Mouse (Mus musculus) neutrophil, adult 65 days (primary cell): Measurements from ENCODE around the gene Fbxo47. TPM values are rescaled to one million over a fixed set of nuclear protein-coding genes. Genes with fewer than 3 reads are reported as not detected.

ENCODE experiments used
- total RNA-seq: library from RNA; stranded (reverse); gene quantifications from 2 replicates; pipeline ENCODE4 v1.2.4, GENCODE M21; 2023

Gene Fbxo47
- total RNA-seq: 0.44 TPM in 1 of 2 replicates, not detected in the other

DNA sequence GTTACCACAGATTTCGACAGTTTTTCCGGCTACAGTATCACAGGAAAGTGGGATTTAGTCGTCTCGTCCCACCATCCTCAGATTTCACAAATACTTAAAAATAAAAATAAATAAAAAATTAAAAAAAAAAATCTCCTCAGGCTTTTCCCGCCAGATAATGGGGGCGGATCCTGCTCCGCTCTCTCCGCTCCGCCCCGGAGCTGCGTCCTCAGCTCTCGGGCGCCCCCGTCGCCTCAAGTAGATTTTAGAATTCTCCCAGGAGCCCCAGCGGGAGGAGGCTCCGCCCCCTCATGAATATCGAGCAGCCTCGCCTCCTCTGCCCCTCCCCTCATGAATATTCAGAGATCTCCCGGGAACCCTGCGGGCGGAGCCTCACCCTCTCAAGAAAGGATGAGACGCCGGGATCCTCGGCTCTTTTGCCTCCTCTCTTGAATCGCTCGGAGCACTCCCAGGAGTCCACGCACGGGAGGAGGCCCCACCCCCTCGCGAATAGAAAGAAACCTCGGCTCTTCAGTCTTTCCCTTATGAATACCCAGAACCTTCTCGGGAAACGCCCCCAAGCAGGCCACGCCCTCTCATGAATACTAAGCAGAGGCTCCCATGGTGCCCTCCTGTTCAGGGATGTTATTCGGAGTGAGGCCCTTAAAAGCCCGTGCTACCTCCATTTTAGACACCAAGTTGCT is at the start of gene Fbxo47:
TSS of gene Fbxo47 (minus strand) at position 237 of the 683 bp plus-strand sequence.

DNA sequence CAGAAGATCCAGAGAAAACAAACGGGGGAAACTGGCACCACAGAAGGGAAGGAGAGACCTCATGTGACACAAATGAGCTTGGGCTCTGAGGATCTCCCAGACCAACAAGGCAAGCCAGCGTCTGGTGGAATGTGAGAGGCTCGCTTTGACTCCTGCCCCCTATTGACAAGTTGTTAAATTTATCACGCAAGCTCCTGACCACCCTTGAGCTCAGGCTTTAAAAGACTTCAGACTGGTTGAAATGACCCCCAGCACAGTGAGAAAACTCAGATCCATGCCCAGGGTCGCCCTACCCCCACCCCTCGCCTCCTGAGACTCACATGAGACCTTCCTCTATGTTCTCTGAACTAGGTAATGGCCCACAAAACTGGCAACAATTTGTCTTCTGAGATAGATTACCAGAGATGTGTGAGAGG is 43.4 kb downstream of the Fbxo47 start, which contains the start of gene B230217C12Rik:
TSS of gene B230217C12Rik (plus strand) at position 242 of the 416 bp plus-strand sequence.

Other genes starting within 250 kb of the Fbxo47 start
- 6.6 and 9.1 TPM in 2 replicates for gene Mllt6, start 220.7 kb downstream of the Fbxo47 start, total RNA-seq
- 5.6 and 7.7 TPM in 2 replicates for gene Cisd3, start 198.3 kb downstream of the Fbxo47 start, total RNA-seq
- gene Pcgf2, start 183.7 kb downstream of the Fbxo47 start, total RNA-seq: 0.77 and 1.0 TPM in 2 replicates
- 94.9 and 106 TPM in 2 replicates for gene Psmb3, start 180.8 kb downstream of the Fbxo47 start, total RNA-seq
- 21.9 and 24.1 TPM in 2 replicates for gene Pip4k2b, start 139.4 kb downstream of the Fbxo47 start, total RNA-seq
- gene Cwc25, start 117.6 kb downstream of the Fbxo47 start, total RNA-seq: 60.7 and 93.3 TPM in 2 replicates
- gene 1700001P01Rik, start 108.2 kb downstream of the Fbxo47 start, total RNA-seq: not detected in 2 replicates
- gene Rpl23, start 101.7 kb downstream of the Fbxo47 start, total RNA-seq: 395 and 426 TPM in 2 replicates
- 424 and 430 TPM in 2 replicates for gene Lasp1, start 85.2 kb downstream of the Fbxo47 start, total RNA-seq
- 0.69 and 0.91 TPM in 2 replicates for gene B230217C12Rik, start 43.4 kb downstream of the Fbxo47 start, total RNA-seq
- gene Plxdc1, start 102.3 kb upstream of the Fbxo47 start, total RNA-seq: 5.1 and 5.4 TPM in 2 replicates
- 13.1 and 19.9 TPM in 2 replicates for gene Arl5c, start 112.0 kb upstream of the Fbxo47 start, total RNA-seq
- gene Cacnb1, start 138.9 kb upstream of the Fbxo47 start, total RNA-seq: 0.88 and 0.92 TPM in 2 replicates
- 456 and 517 TPM in 2 replicates for gene Rpl19, start 142.6 kb upstream of the Fbxo47 start, total RNA-seq
- gene Stac2, start 169.3 kb upstream of the Fbxo47 start, total RNA-seq: 0.16 and 0.19 TPM in 2 replicates